Mouse (Mus musculus): ENCODE data around the gene Speer4d. TPM values are rescaled to one million over a fixed set of nuclear protein-coding genes. Genes with fewer than 3 reads are reported as not detected.
A peak's percentile ranks its signal among the peaks of the same experiment; 100 is the strongest.
"Not testable (repeated sequence)": the region's sequence is repeated elsewhere in the genome, so short reads cannot be mapped to it uniquely, and the experiment has no call there.

Gene Speer4d
- total RNA-seq (2017): not detected in 2 replicates

DNA sequence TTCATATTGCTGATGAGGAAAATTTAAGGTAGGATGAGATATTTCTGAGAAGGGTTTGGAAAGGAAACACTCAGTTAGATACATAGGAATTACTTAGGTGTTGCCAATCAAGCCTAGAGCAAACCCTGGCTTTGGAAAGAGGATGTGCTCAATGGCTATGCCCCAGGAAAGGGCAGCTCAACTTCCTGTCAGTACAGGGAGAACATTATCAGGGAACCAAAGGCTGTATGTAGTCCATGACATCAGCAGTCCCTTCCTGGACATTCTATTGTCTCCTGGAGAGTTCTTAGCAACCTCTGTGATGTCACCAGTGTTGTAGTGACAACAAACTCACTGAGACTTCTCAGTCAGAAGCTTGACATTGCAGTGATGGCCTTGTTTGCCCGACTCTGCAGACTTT is at the start of gene Speer4d:
TSS of gene Speer4d (plus strand) at position 301 of the 400 bp plus-strand sequence.
- ATAC-seq (replicated peaks; ENCODE audit: low read depth, poor library complexity, severe bottlenecking): not testable (repeated sequence)

DNA sequence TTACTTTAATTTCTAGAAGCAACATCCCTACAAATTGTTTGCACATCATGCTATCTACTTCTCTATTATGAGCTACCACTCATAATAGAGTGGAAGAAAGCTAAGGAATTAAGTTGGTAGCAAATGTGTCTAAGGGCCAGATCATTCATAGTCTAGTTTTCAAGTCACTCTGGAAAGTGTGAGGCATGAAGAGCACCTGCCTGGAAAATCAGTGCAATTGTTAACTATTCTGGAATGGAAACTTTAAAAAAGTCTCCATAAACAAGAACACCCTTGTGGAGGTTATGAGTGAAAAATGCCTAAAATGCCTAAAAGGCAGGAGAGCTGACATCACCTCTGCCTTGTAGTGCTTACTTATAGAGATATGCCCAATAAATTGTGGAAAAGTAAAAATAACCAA is 45.1 kb upstream of the Speer4d start:
- ATAC-seq (replicated peaks; ENCODE audit: low read depth, poor library complexity, severe bottlenecking): not testable (repeated sequence)

DNA sequence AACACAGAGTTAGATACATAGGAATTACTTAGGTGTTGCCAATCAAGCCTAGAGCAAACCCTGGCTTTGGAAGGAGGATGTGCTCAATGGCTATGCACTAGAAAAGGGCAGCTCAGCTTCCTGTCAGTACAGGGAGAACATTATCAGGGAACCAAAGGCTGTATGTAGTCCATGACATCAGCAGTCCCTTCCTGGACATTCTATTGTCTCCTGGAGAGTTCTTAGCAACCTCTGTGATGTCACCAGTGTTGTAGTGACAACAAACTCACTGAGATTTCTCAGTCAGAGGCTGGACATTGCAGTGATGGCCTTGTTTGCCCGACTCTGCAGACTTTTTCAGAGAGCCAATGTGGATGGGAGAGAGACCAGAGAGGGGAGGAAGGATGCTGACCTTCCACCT is 41.8 kb upstream of the Speer4d start, which contains the start of gene Gm21083:
TSS of gene Gm21083 (plus strand) at position 301 of the 400 bp plus-strand sequence.
- not testable (repeated sequence) for ATAC-seq (replicated peaks; ENCODE audit: low read depth, poor library complexity, severe bottlenecking)

DNA sequence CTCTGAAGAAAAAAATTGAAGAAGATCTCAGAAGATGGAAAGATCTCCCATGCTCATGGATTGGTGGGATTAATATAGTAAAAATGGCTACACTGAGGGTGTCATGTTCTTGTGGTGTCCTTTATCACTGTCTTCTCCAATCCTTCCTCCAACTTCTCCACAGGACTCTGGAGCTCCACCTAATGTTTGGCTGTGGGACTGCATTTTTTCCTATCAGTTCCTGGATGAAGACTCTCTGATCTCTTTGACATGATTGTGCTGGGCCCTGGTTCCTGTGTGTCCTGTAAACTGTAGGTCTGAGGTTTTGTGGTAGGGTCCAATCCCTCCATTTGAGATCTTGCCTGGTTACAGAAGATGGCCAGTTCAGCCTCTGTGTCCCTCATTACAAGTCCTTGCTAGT is 32.5 kb upstream of the Speer4d start:
- not testable (repeated sequence) for ATAC-seq (replicated peaks; ENCODE audit: low read depth, poor library complexity, severe bottlenecking)

DNA sequence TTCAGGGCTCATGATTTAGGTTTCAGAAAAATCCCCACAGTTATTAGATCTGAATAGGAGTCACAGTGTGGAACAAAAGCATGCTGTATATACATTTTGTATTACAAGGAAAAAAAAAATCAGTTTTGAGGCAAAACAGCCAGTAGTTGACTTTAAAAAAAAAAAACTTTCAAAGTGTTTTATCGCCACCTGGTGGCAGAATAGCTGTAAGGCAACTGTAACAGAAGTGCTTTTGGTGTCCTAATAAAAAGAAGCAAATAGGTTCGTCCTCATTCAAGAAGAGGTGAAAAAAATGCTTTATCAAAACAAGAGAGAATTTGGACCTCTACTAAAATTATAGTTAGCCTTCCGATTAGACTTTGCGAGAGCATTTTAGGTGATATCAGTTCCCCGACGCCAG is 30.6 kb upstream of the Speer4d start:
- ATAC-seq (replicated peaks; ENCODE audit: low read depth, poor library complexity, severe bottlenecking): not testable (repeated sequence)

DNA sequence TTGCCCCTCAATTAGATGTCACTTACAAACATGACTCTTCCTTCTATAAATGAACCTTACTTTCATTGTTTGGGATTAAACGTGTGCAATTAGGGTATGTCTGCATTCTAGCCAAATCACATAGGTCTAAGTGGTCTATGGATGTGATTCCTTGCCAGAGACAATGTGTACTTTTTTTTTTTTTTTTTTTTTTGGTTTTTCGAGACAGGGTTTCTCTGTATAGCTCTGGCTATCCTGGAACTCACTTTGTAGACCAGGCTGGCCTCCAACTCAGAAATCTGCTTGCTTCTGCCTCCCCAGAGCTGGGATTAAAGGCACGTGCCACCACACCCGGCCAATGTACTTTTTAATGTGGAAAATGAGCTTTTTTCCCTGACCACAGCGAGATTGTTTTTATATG is 28.2 kb upstream of the Speer4d start:
- not testable (repeated sequence) for ATAC-seq (replicated peaks; ENCODE audit: low read depth, poor library complexity, severe bottlenecking)

DNA sequence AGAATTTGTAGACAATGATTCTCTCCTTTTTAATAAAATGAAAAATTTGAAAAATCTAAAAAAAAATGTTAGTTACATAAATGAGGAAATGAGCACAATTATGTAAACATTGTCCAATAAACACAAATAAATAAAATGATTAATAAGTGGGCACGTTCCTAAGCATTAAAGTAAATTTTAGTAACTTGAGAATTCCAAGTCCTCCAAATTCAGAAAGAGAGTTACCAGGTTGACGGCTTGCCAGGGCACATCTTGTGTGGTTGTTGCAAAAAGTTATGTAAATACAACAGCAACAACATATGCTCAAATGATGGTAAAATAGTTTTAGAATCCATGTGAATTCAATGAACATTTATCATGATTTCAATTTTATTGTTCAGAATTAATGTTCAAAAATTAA is 27.3 kb upstream of the Speer4d start:
- not testable (repeated sequence) for ATAC-seq (replicated peaks; ENCODE audit: low read depth, poor library complexity, severe bottlenecking)

DNA sequence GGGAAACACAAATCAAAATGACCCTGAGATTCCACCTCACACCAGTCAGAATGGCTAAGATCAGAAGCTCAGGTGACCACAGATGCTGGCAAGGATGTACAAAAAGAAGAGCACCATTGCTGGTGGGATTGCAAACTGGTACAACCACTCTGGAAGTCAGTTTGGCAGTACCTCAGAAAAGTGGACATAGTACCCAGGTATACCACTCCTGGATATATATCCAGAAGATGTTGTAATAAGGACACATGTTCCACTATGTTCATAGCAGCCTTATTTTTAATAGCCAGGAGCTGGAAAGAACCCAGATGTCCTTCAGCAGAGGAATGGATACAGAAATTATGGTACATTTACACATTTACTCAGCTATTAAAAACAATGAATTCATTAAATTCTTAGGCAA is 20.0 kb upstream of the Speer4d start:
- not testable (repeated sequence) for ATAC-seq (replicated peaks; ENCODE audit: low read depth, poor library complexity, severe bottlenecking)

DNA sequence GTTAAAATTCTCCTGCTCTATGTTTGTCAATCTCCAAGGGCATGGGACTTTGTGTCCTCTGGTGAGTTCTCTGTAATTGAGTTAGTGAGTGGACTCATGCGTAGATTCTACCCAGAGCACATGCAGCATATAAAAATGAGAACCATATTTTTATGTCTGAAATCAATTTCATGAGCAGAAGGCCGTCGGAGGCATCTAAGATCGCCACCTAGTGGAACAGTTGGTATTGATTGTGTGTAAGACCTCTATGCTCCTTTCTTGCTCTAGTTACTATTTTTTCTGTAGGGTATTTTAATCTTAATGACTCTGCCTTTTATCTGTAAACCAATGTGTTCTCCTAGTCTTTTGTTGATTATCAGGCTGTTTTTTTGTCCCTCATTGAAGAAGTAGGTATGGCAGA is 18.5 kb upstream of the Speer4d start:
- not testable (repeated sequence) for ATAC-seq (replicated peaks; ENCODE audit: low read depth, poor library complexity, severe bottlenecking)

DNA sequence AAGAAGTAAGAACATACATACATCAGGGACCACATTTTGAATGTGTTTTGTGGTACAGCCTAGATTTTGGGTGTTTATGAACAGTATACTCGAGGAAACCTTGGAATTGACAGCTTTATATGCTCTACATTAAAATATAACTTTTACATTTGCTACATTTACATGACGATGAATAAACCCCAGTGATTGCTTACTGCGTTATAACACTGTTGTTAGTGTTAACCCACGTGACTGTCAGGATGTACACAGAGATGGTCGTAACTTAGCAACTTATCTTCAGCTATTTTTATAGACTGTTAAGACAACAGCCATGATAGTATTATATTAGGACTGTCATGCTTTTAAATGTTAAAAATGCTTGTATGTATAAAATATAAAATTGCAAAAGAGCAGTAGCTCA is 17.4 kb upstream of the Speer4d start:
- ATAC-seq (replicated peaks; ENCODE audit: low read depth, poor library complexity, severe bottlenecking): not testable (repeated sequence)

DNA sequence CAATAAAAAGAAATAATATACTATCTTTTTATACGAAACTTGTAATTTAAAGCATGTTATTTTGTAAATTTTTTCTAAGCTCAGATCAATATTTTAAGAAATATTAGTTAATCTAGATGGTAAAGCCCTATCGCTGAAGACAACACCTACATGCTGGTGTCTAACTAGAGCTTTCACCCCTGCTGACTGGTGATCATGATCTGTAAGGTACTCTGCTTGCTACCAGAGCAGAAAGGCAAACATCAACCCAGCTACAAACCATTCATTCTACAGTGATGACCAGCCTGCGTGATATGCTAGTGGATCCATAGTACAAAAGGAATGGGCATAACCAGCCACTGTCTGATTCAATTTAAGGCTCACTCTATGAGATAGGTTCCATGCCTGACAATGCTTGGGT is 16.9 kb upstream of the Speer4d start:
- ATAC-seq (replicated peaks; ENCODE audit: low read depth, poor library complexity, severe bottlenecking): not testable (repeated sequence)

DNA sequence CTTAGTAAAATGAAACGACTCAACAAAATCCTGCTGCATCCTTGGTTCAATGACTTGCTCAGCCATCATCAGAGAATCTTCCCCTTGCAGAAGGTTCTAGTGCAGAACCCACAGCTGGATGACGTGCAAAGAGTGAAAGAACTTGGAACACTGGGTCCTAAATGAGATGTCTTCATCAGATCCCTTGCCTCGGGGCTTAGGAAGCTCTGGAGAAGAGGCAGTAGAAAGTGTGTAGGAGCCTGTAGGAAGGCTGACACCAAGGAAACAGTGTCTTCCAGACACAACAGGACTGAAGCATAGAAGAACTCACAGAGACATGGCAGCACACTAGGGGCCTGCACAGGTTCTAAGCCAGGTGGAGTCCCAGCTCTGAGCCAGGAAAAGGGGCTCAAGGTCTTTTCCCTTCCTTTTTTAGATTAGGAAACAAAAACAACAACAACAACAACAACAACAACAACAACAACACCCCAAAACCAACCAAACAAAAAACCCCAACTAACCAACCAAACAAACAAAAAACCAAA is 16.4 kb upstream of the Speer4d start:
- not testable (repeated sequence) for ATAC-seq (replicated peaks; ENCODE audit: low read depth, poor library complexity, severe bottlenecking)

DNA sequence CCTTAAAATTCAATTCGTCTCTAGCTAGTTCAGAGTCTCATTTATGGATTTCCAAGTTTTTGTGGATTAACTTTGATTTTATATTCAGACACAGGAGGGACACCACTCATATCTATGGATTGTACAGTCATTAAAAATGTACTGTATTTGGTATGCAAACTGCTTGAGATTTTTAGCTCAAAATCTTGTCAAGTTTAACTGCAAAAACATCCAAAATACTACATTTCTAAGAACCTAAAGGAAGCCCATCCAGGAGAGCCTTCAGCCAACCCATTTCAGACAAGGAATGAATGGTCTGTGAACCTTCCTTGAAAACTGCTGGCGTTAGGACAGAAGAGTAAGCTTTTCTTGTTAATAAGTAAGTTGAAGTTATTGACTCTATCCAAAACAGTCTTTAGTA is 15.9 kb upstream of the Speer4d start:
- not testable (repeated sequence) for ATAC-seq (replicated peaks; ENCODE audit: low read depth, poor library complexity, severe bottlenecking)

DNA sequence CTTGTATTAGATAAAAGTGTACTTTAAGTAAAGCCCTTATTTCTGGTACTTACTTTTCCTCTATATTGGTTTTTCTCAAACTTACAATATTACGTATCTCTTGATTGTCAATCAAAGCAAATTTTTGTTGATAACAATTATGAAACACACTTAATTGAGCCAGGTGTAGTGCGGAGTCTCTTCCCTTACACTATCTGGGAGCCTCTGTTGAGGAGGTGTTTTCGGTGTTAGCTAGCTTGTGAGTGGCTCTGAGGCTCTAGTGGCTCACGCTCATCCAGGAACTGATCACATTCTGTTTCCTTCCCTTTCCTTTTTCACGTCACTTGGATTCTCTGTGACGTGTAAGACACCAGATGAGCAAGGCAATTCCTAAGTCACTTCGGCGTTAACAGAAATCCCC is 15.3 kb upstream of the Speer4d start:
- not testable (repeated sequence) for ATAC-seq (replicated peaks; ENCODE audit: low read depth, poor library complexity, severe bottlenecking)

DNA sequence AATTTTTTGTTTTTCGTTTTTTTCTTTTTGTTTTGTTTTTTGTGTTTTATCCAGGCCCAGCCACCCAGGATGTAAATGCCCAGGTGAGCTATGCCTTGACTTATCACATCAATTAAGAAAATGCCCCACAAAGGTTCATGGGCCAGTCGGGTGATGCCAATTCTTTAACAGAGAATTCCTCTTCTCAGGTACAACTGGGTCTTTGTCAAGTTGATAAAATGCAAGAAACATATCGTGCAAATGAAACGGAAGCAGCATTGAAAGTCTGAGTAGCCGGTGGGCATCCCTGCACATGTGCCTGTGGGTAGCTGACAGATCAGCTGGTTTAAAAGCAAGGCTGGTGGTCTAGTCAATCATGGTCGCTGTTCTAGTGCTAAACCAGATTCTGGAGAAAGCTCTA is 12.2 kb upstream of the Speer4d start:
- ATAC-seq (replicated peaks; ENCODE audit: low read depth, poor library complexity, severe bottlenecking): not testable (repeated sequence)

DNA sequence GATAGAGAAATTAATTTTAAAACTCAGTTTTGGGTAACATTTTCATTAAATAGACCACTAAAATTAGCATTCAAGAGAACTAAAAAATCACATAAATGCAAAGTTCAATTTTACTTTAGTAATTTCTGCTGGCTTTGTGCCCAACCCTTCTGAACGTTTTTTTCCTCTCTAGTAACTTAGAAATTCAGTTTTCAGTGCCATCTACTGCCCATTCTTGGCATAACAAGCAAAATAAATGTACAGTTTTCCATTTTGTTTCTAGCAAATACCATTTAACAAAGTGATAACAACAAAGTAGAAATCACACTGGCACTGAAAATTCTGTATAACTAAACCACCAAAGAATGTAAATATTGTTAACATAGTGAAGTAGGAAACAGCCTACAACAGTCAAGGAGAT is 8.2 kb upstream of the Speer4d start:
- ATAC-seq (replicated peaks; ENCODE audit: low read depth, poor library complexity, severe bottlenecking): not testable (repeated sequence)

DNA sequence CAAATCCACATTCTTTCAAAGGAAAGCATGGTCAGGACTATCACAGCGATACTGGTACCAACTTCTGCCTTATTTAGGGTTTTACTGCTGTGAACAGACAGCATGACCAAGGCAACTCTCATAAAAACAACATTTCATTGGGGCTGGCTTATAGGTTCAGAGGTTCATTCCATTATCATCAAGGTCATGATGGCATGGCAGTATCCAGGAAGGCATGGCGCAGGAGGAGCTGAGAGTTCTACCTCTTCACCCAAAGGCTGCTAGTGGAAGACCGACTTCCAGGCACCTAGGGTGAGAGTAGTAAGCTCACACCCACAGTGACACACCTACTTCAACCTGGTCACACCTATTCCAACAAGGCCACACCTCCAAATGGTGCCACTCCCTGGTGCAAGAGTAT is 2.7 kb upstream of the Speer4d start:
- ATAC-seq (replicated peaks; ENCODE audit: low read depth, poor library complexity, severe bottlenecking): not testable (repeated sequence)

DNA sequence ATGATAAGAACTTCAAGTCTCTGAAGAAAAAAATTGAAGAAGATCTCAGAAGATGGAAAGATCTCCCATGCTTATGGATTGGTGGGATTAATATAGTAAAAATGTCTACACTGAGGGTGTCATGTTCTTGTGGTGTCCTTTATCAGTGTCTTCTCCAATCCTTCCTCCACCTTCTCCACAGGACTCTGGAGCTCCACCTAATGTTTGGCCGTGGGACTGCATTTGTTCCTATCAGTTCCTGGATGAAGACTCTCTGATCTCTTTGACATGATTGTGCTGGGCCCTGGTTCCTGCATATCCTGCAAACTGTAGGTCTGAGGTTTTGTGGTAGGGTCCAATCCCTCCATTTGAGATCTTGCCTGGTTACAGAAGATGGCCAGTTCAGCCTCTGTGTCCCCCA is 9.3 kb downstream of the Speer4d start:
- ATAC-seq (replicated peaks; ENCODE audit: low read depth, poor library complexity, severe bottlenecking): not testable (repeated sequence)

DNA sequence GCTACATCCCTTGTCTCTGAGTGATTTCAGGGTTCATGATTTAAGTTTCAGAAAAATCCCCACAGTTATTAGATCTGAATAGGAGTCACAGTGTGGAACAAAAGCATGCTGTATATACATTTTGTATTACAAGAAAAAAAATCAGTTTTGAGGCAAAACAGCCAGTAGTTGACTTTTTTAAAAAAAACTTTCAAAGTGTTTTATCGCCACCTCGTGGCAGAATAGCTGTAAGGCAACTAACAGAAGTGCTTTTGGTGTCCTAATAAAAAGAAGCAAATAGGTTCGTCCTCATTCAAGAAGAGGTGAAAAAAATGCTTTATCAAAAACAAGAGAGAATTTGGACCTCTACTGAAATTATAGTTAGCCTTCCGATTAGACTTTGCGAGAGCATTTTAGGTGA is 11.2 kb downstream of the Speer4d start:
- not testable (repeated sequence) for ATAC-seq (replicated peaks; ENCODE audit: low read depth, poor library complexity, severe bottlenecking)

DNA sequence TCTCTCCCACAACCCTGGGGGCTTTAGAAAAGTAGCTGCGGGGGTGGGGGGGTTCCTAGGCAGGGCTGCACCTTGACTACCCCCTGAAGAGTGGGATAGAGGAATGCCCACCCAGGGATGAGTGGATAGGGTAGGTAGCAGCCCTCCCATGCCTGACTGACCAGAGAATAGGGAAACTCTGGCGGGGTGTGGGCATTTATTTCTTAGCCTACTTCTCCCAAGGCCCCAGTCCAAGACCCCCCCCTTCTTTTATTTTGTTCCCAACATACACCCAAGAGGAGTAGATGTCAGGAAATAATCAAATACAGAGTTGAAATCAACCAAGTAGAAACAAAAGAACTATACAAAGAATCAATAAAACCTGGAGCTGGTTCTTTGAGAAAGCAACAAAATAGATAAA is 18.8 kb downstream of the Speer4d start:
- not testable (repeated sequence) for ATAC-seq (replicated peaks; ENCODE audit: low read depth, poor library complexity, severe bottlenecking)

DNA sequence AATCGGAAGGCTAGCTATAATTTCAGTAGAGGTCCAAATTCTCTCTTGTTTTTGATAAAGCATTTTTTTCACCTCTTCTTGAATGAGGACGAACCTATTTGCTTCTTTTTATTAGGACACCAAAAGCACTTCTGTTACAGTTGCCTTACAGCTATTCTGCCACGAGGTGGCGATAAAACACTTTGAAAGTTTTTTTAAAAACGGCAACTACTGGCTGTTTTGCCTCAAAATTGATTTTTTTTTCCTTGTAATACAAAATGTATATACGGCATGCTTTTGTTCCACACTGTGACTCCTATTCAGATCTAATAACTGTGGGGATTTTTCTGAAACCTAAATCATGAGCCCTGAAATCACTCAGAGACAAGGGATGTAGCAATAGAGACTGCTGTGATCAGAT is 26.8 kb downstream of the Speer4d start:
- ATAC-seq (replicated peaks; ENCODE audit: low read depth, poor library complexity, severe bottlenecking): not testable (repeated sequence)

DNA sequence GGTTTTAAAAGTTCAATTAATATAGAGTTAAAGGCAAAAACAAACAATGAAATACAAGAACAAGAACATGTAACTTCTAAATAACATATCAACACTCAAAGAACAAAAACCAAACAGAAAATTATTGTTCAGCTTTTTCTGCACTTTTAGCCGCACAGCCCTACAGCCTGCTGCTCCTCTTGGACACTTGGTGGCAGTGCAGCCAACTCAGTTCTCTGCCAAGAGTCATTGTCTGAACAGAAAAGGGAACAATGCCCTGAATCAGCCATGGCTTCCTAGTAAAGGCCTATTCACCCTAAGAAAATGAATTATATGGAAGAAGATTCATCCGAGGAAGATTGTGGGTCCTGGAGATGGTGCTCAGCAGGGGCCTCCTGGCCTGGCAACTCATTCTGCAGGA is 33.5 kb downstream of the Speer4d start:
- 0 out of 2 replicates have a peak, but pooled peaks have one; percentile 50 for ATAC-seq (replicated peaks; ENCODE audit: low read depth, poor library complexity, severe bottlenecking)

All from common myeloid progenitor, adult 5-6 weeks (primary cell).